Mouse (Mus musculus) B cell, adult 62 days (primary cell): ENCODE data around the gene Glyat. TPM values are rescaled to one million over a fixed set of nuclear protein-coding genes. Genes with fewer than 3 reads are reported as not detected.

Experiments used
- total RNA-seq: library from RNA; stranded (reverse); gene quantifications from 4 replicates; pipeline ENCODE4 v1.2.4, GENCODE M21; 2023

Glyat gene
- not detected in 4 replicates for total RNA-seq

DNA sequence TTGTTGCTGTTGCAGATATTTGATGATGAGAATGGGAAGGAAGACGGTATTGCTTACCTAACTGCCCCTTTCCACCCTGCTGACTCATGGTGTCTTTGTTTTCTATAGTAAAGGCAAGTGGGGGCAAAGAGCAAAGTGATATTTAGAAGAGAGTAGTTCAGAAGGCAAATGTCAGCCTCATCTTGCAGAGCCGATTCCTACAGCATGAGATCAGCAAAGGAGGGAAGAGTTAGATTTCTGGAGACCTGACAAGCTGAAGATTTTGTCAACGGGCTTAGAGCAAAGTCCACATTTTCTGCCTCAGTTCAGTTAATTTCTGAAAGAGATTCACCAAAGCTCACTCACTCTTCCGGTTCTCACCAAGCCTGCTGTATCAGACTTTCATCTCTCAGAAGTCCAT is at the start of gene Glyat:
Gene Glyat (plus strand): TSS at position 133 of the 400 bp plus-strand sequence.

DNA sequence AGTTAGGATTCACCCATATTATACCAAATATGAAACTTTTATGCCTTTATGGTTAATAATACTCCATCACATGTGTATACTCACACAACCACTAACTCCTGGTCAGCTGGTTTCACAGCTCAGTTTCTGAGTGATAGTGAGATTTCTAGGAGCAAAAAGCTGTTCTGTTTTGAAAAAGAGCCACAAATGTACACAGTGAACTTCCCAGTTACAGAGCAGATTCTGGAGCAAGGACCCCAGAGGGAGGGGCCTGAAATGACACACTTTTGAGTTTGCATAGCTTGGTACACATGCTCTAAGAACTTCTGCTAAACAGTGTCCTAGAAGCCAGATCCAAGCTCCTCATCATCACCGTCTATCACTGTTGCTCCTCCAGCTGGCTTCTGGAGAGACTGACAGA is 33.4 kb upstream of the Glyat start, which contains the start of gene Gm4952:
Gene Gm4952 (plus strand): TSS at position 301 of the 400 bp plus-strand sequence.

DNA sequence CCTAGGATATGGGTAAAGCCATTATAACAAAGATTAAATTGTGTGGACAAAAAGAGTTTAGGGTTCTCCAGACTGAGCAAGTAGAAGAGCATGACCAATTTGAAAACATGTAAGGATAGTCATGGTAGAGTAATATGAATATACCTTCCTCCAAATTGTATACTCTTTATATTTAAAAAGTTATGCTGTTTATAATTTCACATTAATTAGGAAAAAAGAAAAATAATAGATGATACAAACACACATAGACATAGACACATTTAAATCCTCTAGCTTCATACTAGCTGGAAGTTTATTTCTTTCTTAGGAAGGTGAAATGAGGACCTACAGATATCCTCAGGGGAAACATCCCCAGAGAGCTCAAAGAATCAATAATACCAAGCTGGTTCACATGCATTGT is 37.0 kb downstream of the Glyat start, which contains the start of gene Olfr1442:
Gene Olfr1442 (plus strand): TSS at position 301 of the 400 bp plus-strand sequence.

DNA sequence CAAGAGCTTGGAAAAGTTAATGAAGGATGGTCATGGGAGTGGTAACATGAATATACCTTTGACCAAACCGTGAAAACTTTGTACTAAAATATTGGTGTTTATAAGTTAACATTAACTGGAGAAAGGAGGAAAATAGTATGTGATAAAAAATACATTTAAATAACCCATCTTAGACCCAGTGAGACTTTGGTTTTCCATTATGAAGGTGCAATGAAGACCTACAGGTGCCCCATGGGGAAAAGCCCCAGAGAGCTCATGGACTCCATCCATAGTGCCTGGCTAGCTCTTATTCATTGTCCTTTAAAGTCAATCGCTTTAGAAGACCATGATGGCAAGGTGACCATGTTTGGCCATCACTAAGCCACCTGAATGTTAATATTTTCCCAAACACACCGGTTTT is 44.7 kb downstream of the Glyat start, which contains the start of gene Olfr1443:
Gene Olfr1443 (plus strand): TSS at position 301 of the 400 bp plus-strand sequence.

DNA sequence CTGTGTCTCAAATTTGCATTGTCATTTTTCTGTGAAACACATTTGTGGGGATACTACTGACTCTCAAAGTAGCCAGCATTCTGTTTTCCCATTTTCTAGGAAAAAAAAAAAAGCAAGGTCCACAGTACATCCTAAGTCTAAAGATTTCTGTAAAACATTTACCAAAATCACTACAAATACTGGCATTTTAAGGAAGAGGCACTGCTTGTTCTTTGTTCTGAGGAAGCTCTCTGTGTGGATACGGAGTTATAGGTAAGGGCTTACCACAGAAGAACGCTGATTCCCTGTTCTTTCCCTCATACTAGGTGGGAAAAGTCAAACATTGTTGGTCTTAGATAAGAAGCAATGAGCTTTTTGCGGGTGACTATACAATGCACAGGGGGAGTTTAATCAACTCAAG is 62.5 kb downstream of the Glyat start, which contains the start of gene Keg1:
Gene Keg1 (plus strand): TSS at position 197 of the 400 bp plus-strand sequence.

Other genes starting within 250 kb of the Glyat start
- not detected in 4 replicates for gene Olfr1440, start 246.0 kb upstream of the Glyat start, total RNA-seq
- not detected in 4 replicates for gene Olfr1441, start 215.9 kb upstream of the Glyat start, total RNA-seq
- gene Pfpl, start 205.4 kb upstream of the Glyat start, total RNA-seq = not detected in 4 replicates
- 30.5 to 39.8 TPM (median 35.5 TPM) in 4 replicates for gene Mpeg1, start 172.5 kb upstream of the Glyat start, total RNA-seq
- 7.6 to 8.7 TPM (median 8.2 TPM) in 4 replicates for gene Dtx4, start 131.9 kb upstream of the Glyat start, total RNA-seq
- 119 to 133 TPM (median 130 TPM) in 4 replicates for gene Fam111a, start 87.6 kb upstream of the Glyat start, total RNA-seq
- 0.25 TPM in 1 of 4 replicates, not detected in the others for gene Gm4952, start 33.3 kb upstream of the Glyat start, total RNA-seq
- gene Olfr1442, start 37.1 kb downstream of the Glyat start, total RNA-seq = not detected in 4 replicates
- gene Olfr1443, start 44.8 kb downstream of the Glyat start, total RNA-seq = not detected in 4 replicates
- gene Keg1, start 62.5 kb downstream of the Glyat start, total RNA-seq = not detected in 4 replicates
- gene Cntf, start 132.3 kb downstream of the Glyat start, total RNA-seq = 3.8 to 4.3 TPM (median 4.0 TPM) in 4 replicates
- gene Zfp91, start 162.8 kb downstream of the Glyat start, total RNA-seq = 87.5 to 91.2 TPM (median 89.4 TPM) in 4 replicates
- 67.4 to 83.0 TPM (median 75.6 TPM) in 4 replicates for gene Lpxn, start 162.9 kb downstream of the Glyat start, total RNA-seq
- 4.7 to 8.5 TPM (median 5.0 TPM) in 4 replicates for gene Gm5244, start 213.4 kb downstream of the Glyat start, total RNA-seq
- gene Olfr1444, start 224.0 kb downstream of the Glyat start, total RNA-seq = 1.0 to 1.8 TPM (median 1.3 TPM) in 4 replicates